Mouse (Mus musculus): ENCODE measurements around the gene Prr29.

GRCm38 (mm10) chr11:106411157-106411556 lies 45.9 kb downstream of the Prr29 start:
- TF ChIP-seq POLR2A (IDR thresholded peaks at IDR 0.05; ENCODE audit: insufficient read length, low read depth) (no peak), POLR2AphosphoS2 (IDR thresholded peaks at IDR 0.05; ENCODE audit: insufficient read length, low read depth) (no peak), MYOG (IDR thresholded peaks at IDR 0.05; ENCODE audit: control insufficient read depth in 1 of 3, insufficient read depth in 1 of 3, insufficient read length in 2 of 3, low read depth in 2 of 3) (no peak), TCF12 (IDR thresholded peaks at IDR 0.05; ENCODE audit: insufficient read depth, poor library complexity, severe bottlenecking) (no peak), CEBPB (IDR thresholded peaks at IDR 0.05; ENCODE audit: insufficient read depth, poor library complexity, severe bottlenecking) (no peak), E2F4 (IDR thresholded peaks at IDR 0.05; ENCODE audit: insufficient read depth) (no peak), TCF3 (IDR thresholded peaks at IDR 0.05; ENCODE audit: insufficient read length, low read depth) (no peak), SRF (IDR thresholded peaks at IDR 0.05; ENCODE audit: control insufficient read depth, insufficient read length, low read depth) (no peak), USF1 (IDR thresholded peaks at IDR 0.05; ENCODE audit: low read depth) (no peak)

All from myocyte (in vitro differentiated cells).